Mouse (Mus musculus) brain, embryonic 14.5 days (tissue): ENCODE results near the gene Trim33. TPM values are rescaled to one million over a fixed set of nuclear protein-coding genes. Genes with fewer than 3 reads are reported as not detected.

Experiments used
- DNase-seq: peaks from one replicate; pipeline ENCODE4 v3.0.0-alpha.2; 2011; ENCODE audit warnings: low read depth
- CTCF ChIP-seq: fragments of 200-500 bp; IDR thresholded peaks from 2 replicates; pipeline ENCODE4 v1.5.1; 2012; ENCODE audit warnings: inconsistent platforms, mild to moderate bottlenecking, moderate library complexity, borderline replicate concordance; ENCODE audit not compliant: insufficient read depth, insufficient read length; ENCODE audit errors: extremely low read depth
- POLR2A ChIP-seq: fragments of 200-500 bp; IDR thresholded peaks from 2 replicates; pipeline ENCODE4 v1.6.1; 2012; ENCODE audit warnings: mild to moderate bottlenecking, inconsistent platforms, borderline replicate concordance; ENCODE audit not compliant: poor library complexity, insufficient read depth, insufficient read length, severe bottlenecking; ENCODE audit errors: extremely low read depth
- polyA plus RNA-seq: library from polyadenylated mRNA; depleted of rRNA; stranded (reverse); fragments of >200 nt; gene quantifications from 2 replicates; pipeline ENCODE4 v1.2.3, GENCODE M21; 2012

Trim33 gene
- polyA plus RNA-seq, 1 experiment = 38.8 TPM

DNA sequence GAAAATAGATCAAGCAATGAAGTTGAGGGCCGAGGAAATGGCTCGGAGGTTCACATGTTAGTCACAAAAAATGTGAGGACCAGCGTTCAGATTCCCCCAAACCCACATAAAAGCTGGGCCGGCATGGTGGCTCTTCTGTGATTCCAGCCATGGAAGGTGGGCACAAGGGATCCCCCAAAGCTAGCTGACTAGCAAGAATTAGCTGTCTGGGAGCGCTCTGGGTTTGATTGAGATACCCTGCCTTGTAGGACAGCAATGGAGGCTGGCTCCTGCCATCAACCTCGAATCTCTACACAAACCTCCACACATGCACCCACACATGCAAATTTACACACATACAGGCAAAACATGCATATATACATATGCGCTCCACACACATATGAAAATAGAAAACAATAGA, 105.4 kb downstream of the Trim33 start:
- TF ChIP-seq CTCF = no peak
- no peak for TF ChIP-seq POLR2A
- DNase-seq = no peak

DNA sequence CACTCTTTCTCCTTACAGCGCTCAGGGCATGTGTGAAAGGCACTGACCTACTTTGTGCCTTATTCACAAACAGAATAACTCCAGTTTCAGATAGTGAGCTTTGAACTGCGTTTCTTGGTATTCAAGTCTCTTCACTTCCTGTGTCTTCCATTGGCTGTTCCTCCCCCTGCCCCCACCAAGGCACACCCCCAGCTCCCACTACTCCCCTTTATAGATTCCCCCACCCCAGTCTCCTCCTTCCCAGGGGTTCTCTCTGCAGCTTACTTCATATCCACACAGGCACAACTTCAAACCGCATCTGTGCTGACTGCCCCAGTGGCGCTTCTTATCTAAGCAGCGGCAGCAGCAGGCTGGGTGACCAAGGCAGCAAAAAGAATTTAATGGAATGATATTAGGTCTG, 105.9 kb downstream of the Trim33 start:
- no peak for TF ChIP-seq CTCF
- no peak for TF ChIP-seq POLR2A
- DNase-seq = no peak

DNA sequence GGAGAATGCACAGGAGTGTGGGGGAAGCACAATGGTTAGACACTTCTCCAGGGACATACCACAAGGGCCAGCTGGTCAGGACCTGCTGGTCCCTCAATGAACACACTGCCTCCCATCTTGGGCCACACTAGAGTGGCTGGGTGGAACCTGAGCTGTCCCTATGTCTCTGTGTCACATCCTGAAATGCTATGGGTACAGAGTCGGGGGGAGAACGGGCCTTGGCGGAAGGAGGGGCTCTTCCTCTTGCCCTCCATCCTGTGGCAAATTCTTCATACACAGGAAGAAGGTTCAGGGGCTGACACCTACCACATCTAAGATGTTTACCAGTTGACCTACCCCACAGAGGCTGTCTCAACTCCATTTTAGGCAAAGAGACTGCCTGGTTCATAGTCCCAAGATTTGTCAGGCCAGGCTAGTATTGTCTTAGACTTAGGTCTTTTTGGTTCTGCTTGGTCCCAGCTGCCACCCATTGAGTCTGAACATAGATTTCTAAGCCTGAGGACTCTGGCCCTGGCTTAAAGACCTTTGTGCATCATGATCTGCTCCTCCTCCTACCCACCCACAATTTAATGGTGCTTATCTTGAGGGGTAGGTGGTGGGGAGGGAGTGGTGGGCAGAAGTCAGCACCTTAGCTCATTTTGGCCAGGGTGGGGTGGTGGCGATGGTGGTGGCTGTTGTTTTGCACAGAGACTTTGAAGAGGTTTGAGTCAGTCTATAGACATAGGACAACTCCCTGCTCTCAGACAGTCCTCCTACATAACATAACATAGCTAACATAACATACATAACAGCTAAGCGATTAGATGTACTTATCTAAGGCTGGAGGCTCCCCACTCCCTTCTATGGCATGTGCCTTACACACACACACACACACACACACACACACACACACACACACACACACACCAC, 106.5 kb downstream of the Trim33 start:
- TF ChIP-seq POLR2A (no peak), CTCF (no peak)

DNA sequence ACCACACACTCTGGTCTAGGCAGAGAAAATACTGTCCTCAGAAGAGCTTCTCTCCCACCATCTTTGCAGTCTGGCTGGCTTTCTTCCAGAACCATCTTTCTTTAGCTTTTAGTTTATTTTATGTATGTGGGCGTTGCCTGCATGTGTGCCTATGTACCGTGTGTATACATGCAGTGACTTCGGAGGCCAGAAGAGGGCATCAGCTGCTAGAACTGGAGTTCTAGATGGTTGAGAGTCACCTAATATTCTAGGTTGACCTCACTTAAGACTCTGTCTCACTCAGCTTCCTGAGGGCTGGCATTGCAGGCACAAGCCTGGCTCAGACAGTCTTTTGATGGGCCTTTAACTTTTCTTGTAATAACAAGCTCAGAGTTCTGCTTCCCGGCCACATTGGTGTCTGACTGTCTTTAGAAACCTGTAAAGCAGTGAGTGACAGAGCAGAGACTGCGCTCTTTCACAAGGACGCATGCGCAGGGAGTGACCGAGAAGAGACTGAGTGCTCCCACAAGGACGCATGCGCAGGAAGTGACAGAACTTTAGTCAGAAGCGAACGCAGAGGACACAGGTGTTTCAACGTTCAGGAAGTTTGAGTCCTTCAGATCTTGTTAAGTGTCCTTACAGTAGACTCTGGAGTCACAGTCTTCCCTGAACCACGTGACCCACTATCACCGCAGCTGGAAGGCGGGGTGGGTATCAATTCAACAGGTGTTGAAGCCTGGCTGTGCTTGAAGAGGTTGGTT, 107.4 kb downstream of the Trim33 start:
- DNase-seq = no peak
- TF ChIP-seq CTCF (peak; percentile 26; the same call in 1 of the 2 replicates), POLR2A (no peak)

More for the DNA sequence above, 106.5 kb downstream of the Trim33 start:
- DNase-seq = no peak

DNA sequence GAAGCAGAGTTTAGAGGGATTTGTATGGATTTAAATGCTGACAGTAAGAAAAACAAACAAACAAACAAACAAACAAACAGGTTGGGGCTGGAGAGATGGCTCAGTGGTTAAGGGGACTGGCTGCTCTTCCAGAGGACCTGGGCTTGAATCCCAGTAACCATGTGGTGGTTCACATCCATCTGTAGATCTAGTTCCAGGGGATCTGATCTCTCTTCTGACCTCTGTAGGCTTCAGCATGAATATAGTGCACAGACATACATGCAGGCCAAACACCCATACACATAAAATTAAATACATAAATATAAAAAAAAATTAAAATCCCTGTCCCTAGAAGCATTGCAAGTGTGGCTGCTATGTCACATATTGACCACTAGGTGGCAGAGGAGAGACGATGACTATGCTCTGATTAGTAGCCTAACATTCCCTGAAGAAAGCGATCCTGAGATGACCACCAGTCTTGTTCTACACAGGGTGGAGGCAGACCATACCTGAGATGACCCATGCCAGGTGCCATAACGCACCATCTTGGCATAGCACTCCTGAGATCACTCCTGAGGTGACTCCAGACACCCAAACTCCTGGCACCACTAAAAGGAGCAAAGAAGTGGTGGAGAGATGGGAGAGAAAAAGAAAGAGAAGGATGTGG, 113.6 kb downstream of the Trim33 start:
- peak; percentile 79 for DNase-seq
- TF ChIP-seq CTCF = peak; percentile 79; the same call in 1 of the 2 replicates
- no peak for TF ChIP-seq POLR2A

DNA sequence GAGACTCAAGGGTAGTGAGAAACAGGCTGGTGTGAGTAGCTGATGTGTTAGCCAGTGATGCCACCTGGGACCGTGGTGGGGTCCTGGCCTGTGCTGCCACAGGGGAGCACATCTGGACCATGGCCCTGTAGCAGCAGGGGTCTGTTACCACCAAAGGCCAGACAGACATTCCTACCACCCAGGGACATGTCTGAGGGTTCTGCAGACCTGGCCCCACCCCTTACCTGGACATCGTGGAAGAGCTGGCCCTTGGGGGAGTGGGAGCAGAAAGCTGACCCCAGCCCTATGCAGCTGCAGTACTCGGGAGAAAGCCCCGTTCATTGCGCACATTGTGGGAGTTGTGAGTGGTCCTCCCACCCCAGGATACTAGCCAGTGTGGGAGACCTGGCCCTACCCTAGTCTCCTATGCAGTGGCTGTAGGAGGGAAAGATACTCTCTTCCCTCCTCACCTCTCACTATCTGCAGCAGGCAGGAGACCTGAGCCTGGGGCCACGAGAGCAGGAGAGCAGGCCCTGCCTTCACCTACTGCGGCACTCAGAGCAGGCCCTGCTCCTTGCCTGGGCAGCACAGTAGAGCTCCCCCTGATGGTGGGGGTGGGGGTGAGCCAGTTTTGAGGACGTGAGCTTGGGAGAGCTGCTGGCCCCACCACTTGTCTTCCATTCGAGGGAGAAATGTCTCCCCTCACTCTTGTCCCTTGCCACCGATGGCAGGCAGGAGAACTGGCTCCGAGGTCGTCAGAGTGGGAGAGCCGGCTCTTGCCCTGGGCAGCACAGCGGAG, 114.4 kb downstream of the Trim33 start:
- DNase-seq = no peak
- TF ChIP-seq CTCF (no peak), POLR2A (no peak)

DNA sequence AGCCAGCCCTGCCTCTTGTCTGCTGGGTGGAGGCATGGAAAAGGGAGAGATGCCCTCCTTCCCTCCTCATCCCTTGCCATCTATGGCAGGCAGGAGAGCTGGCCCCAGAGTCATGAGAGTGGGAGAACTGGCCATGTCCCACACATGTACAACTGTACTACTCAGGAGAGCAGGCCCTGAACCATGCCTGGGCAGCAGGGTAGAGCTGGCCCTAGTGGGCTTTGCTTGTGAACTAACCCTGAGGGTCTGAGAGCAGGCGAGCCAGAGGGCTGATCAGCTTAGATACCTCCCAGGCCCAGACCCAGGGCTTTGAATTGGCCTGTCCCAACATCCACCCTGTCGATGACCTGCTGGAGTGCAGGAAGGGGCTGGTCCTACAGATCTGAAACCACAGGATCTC, 115.0 kb downstream of the Trim33 start:
- TF ChIP-seq POLR2A (no peak), CTCF (no peak)
- no peak for DNase-seq

DNA sequence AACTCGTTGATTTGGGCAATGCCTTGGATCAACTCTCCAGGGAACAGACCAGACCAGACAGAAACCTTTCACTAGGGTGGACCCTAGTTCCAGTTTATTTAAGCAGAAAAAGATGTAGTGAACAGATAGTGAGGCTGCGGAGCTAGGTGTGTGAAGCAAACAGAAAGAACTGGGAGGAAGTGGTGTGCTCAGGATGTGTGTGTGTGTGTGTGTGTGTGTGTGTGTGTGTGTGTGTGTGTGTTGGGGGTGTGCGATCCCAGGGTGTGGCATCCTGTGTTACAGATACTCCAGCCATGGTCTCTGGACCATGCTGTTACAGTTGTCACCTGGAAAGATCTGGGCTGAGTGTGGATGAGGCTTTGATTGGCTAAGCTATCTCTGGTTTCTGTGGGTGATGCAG, 118.4 kb downstream of the Trim33 start:
- TF ChIP-seq CTCF = no peak
- TF ChIP-seq POLR2A = no peak
- no peak for DNase-seq

DNA sequence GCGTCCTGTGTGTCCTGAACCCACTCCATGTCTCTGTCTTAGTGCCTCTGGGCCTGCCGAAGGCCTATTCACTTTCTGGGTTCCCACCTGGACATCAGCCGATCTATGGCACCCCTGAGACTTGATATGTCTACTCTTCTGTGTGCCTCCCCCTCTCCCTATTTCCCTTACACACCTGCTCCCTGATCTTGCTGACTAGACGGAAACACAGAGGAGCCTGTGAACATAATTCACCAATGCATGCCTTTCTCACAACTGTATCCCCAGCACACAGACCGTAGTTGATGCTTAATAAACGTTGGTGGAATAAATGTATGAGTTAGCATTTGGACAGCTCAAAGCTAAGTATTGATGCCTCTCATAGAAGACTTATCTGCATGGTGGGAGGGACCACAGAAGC, 121.7 kb downstream of the Trim33 start:
- no peak for DNase-seq
- TF ChIP-seq POLR2A (no peak), CTCF (no peak)

DNA sequence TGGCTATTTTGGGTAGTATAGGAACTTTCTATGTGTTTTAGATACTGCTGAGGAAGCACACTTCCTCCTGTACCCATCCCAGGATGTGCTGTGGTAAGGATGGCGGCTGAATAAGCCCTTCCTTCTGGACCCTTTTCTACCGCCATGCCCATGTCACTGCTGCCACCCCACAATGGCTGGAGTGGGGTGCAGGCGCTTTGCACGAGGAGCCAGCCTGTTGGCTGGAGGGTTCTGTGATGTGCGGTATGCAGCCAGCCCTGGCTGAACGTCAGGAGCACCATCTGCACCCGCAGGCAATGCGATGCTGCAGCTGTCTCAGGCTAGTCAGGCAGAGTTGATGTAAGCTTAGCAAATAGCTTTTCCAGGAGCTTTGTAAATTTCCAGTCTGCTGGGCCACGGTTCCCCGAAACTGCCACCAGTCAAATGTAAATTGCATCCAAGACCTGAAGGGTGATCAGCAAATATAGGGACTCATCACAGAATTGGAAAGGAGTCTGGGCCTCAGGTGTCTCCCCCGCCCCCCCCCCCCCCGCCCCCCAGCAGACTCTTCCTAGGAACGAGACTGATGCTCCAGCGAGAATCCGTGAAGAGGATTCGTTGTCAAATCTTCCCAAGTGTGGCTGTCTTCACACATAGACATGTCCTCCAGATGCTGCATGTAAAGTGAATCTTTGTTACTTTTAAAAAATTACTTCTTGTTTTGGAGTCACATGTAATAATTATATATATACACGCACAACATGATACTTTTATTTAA, 122.4 kb downstream of the Trim33 start:
- TF ChIP-seq CTCF (no peak), POLR2A (no peak)
- DNase-seq = peak; percentile 90
